Mouse (Mus musculus) CD4-positive, CD25-positive, alpha-beta regulatory T cell, adult 4 months (primary cell): ENCODE data around the gene Rhbdl1. TPM values are rescaled to one million over a fixed set of nuclear protein-coding genes. Genes with fewer than 3 reads are reported as not detected.

Experiments used
- ATAC-seq: one replicate; pipeline ENCODE4 v1.8.0; 2017
- polyA plus RNA-seq, 2 experiments: library from polyadenylated mRNA; unstranded; fragments of 100-300 nt; shearing (Covaris generic); gene quantifications; one replicate each; pipeline ENCODE4 v1.2.1; 2017

Gene Rhbdl1
- polyA plus RNA-seq, 2 experiments from 2014 or later = not detected

DNA sequence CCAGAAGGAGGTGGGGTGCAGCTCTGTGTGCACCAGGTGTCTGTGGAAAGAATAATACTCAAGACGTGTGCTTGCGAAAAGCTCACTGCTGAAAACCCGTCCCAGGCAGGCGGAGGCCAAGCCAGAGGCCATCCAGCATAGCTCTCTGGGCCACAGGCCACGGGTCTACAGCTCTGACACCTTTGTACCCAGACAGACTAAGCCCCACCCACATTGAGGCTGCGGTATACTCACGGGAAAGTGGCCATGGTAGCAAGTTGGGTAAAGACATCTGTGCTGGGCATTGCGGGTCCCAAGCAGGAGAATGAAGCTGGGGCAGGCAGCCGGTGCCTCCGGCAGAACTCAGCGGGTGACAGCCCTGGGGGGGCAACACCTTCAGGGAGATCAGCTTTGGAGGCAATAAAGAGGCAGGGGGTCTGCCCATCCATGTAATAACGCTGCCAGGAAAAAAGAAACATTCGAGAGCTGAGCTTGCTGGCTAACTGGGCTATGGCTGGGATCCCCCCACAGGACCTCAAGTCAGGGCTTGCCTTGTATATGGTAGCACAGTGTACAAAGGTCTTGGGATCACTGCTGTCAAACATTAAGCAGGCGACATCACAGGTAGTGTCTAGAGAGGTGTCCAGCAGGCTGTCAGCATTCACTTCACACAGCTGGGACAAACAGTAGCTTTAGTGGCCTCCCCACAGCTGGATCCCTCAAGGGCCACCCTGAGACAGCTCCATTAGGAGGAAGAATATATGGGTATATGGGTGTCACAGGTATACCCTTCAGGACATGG lies 2.5 kb upstream of the Rhbdl1 start:
- no peak for ATAC-seq

DNA sequence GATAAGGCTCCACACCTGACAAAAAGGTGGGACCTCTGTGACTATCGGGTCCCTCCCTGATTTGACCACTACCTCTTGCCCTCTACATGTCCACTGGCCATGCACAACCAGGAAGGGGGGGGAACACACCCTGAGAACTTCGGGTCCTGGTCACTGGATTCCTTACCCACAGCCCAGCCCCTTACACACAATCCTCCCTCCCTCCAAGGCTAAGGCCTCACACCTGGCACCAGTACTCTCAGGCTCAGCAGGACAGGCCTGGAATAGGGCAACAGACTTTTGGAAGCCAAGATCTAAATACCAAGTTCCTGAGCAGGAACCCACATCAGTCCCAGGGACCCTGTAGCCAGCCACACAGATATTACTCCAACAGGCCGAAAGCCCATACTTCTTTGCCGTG lies 1.8 kb upstream of the Rhbdl1 start:
- no peak for ATAC-seq

DNA sequence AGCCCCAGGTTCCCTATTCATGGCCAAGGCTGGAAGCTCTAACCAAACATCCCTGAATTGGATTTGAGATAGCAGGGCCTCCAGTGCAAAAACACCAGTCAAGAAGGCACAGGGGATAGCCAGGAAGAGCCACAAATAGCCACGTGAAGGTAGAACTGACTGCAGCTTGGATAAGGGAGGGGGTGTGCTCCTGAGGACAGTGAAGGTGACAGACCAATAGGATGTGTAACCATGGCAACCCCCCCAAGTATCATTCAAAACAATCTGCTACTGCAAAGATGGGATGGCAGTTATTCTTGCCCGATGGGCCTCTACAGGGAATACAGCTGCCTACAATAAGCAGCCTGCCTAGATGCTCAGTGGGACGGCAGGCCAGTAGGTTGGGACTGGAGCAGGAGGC lies 438 bp upstream of the Rhbdl1 start:
- no peak for ATAC-seq

- ATAC-seq = no peak
These were observed 559 bp downstream of the Rhbdl1 start for GRCm38 (mm10) chr17:25836397-25837075.

- no peak for ATAC-seq
These were observed 1.3 kb downstream of the Rhbdl1 start for GRCm38 (mm10) chr17:25835816-25836215.

GRCm38 (mm10) chr17:25835301-25835700 lies 1.8 kb downstream of the Rhbdl1 start:
- ATAC-seq = no peak

- ATAC-seq = no peak
These were observed 2.4 kb downstream of the Rhbdl1 start for GRCm38 (mm10) chr17:25834595-25835222.

- no peak for ATAC-seq
These were observed 3.0 kb downstream of the Rhbdl1 start for GRCm38 (mm10) chr17:25833961-25834594.

DNA sequence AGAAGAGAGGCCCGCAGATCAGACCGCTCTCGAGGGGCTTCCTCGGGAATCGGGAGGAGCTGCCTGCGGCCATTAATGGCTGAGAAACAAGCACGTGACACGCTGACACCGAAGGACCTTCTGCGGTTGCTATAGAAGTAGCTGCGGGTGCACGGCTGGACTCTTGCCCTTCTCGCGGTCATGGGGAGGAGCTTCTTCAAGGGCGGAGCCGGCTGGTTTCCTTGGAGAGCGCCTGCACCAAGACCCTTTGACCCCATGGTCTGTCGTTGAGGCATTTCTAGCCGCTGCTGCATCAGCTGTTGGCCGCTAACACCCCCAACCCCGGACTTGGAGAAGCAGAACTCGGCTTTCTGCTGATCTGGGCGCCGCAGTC lies 3.8 kb downstream of the Rhbdl1 start, which contains the start of gene Stub1:
Stub1 (minus strand) TSS at position 114 of the 373 bp plus-strand sequence.
- ATAC-seq = peak; percentile 21

DNA sequence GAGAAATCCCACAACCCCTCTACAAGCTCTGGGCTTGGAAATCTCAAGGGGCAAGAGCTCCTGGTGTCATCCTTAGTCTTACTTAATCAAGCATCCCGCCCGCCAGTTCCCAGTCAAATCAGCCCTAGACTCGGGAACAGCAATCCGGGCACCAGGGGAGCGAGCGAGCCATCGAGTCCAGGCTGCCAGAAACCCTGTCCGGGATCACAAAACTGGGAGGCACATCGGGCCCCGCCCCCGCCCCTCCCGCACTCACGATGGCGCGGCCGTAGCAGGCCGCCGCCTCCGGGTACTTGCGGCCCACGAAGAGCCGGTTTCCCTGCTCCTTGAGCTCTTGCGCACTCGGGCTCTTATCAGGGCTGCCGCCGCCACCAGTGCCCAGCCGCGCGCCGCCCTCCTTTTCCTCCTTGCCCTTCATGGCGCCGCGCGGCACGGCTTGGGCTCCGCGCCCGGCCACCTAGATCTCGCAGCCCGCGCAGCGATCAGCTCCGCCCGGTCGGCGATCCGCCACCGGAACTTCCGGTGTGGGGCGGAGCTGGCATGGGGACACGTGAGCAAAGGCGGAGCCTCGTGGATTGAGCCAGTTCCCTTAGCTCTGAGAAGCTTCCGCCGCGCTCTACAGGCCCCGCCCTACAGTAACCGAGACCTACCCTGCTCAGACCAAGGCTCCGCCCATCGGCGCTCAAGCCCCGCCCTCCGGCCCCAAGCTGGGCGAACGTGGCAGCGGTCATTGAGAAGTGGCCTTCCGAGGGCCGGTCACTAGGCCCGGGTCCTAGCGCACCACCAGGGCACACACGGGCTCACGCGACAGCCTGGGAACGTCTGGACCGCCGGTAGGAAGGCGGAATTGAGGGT lies 4.4 kb downstream of the Rhbdl1 start:
- ATAC-seq = peak; percentile 93

GRCm38 (mm10) chr17:25831451-25832281 lies 5.4 kb downstream of the Rhbdl1 start:
- no peak for ATAC-seq

- no peak for ATAC-seq
These were observed 6.2 kb downstream of the Rhbdl1 start for GRCm38 (mm10) chr17:25830806-25831431.

DNA sequence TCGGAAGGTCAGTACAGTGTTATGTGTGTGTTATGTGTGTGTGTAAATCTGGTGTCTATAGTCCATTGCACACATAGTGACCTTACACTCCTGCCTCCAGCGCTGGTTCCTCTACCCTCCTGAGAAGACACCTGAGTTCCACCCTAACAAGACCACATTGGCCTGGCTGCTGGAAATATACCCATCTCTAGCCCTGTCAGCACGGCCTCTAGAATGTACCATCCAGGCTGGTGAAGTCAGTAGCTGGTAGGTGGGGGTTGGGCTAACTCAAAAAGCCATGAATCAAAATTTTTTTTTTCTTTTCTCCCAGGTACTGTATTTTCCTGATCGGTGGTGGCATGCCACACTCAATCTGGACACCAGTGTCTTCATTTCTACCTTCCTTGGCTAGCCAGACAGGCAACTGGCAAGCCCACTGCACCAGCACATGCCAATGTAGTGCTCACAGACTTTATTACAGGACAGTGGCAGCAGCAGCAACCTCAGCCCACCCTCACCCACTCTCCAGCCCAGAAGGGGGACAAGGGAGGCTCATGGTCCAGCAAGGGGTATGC lies 6.8 kb downstream of the Rhbdl1 start:
- ATAC-seq = no peak

DNA sequence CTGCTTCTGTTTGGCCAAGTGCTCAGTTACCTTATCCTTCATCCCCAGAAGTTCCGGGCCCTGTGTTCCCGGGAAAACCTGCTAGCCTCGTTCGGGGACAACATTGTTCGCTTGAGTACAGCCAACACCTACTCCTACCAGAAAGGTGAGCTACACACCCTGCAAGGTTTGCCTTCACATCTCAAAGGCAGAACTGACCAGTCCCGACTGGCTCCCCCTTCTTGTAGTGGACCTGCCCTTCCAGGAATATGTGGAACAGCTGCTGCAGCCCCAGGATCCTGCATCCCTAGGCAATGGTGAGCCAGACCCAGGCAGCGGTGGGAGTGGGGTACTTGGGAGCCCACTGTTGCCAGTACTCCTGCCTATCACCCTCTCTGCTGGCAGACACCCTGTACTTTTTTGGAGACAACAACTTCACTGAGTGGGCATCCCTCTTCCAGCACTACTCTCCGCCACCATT lies 7.5 kb downstream of the Rhbdl1 start:
- ATAC-seq = no peak

DNA sequence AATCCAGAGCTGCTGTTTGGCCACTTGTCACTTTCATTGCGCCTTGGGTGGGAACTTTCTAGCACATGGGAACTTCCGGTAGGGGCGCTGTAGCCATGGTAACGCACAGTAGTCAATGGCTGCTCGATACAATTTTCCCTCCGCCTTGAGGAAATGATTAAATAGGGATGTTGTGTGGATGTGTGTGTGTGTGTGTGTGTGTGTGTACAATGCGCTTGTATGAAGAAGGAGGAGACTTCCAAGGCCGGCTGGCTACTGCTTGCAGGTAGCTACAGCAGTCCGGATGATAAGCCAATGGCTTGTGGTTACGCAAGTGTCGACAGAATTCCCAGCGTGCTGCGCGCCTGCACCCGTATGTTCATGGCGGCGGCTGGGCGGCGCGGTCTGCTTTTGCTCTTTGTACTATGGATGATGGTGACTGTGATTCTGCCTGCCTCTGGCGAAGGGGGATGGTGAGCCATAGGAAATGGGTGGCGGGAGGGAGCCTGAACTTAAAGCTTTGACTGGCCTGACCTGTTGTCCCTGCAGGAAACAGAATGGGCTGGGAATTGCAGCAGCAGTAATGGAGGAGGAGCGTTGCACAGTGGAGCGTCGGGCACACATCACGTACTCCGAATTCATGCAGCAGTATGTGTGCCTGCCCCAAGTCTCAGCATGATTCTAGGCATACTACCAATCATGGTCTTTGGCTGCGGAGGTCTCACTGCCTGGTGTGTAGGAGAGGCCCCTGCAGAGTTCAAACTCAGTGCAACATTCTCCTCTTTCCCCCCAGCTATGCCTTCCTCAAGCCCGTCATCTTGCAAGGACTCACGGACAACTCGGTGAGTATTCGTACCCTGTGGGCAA lies 8.2 kb downstream of the Rhbdl1 start, which contains the start of gene Jmjd8:
Jmjd8 (plus strand) TSS at position 156 of the 846 bp plus-strand sequence.
- peak; percentile 70 for ATAC-seq

DNA sequence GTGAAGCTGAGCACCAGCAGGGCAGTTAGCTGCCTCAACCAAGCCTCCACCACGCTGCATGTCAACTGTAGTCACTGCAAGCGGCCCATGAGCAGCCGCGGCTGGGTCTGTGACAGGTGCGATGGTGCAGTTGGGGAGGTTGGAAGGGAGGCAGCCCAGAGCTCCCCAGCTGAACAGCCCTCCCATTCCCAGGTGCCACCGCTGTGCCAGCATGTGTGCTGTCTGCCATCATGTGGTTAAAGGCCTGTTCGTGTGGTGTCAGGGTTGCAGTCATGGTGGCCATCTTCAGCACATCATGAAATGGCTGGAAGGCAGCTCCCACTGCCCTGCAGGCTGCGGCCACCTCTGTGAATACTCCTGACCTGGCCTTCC lies 8.9 kb downstream of the Rhbdl1 start:
- ATAC-seq = no peak

DNA sequence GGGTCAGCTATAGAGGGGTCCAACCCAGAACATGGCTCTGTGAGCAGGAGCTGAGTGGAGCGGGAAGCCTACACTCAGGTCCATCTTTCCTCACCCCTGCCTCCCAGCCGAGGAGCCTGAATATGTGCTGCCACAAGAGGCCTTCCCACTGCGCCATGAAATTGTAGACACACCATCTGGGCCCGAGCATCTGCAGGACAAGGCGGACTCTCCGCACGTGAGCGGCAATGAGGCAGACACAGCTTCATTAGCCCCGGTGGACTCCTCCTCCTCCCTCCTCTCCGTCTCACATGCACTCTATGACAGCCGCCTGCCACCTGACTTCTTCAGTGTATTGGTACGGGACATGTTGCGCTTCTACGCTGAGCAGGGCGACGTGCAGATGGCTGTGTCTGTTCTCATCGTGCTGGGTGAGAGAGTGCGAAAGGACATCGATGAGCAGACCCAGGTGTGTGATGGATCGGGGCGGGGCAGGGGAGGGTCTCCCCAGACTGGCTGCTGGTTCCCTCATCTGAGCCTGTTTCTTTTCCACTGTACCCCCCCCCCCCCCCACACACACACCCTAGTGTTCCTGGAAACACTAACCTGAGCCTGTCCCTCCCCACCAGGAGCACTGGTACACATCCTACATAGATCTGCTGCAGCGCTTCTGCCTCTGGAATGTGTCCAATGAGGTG lies 9.4 kb downstream of the Rhbdl1 start:
- no peak for ATAC-seq

GRCm38 (mm10) chr17:25827011-25827410 lies 10.1 kb downstream of the Rhbdl1 start:
- no peak for ATAC-seq
